Mouse (Mus musculus) G1E (cell line): ENCODE measurements around the gene Vgf. TPM values are rescaled to one million over a fixed set of nuclear protein-coding genes. Genes with fewer than 3 reads are reported as not detected.

Experiments used
- ATAC-seq: 2 replicates; pipeline ENCODE4 v1.8.0; 2016; ENCODE audit warnings: mild to moderate bottlenecking; ENCODE audit not compliant: insufficient number of reproducible peaks, poor library complexity, low FRiP score, severe bottlenecking; ENCODE audit errors: extremely low read depth
- DNase-seq: peaks from one replicate; pipeline ENCODE4 v3.0.0; 2012; ENCODE audit warnings: low spot score
- H3K27me3 ChIP-seq: 2 replicates; pipeline ENCODE4 v1.6.1; 2012; ENCODE audit warnings: mild to moderate bottlenecking, low read length, inconsistent platforms; ENCODE audit not compliant: insufficient read depth
- H3K36me3 ChIP-seq: replicated peaks from 2 replicates; pipeline ENCODE3; 2012; ENCODE audit warnings: mild to moderate bottlenecking, inconsistent platforms
- H3K4me1 ChIP-seq: 2 replicates; pipeline ENCODE4 v1.6.1; 2012; ENCODE audit warnings: low read depth, low read length, inconsistent platforms, mixed read lengths; ENCODE audit not compliant: insufficient read depth
- H3K4me3 ChIP-seq: 2 replicates; pipeline ENCODE4 v1.5.1; 2012; ENCODE audit warnings: low read depth, mild to moderate bottlenecking, inconsistent platforms, low read length, moderate library complexity, mixed read lengths
- H3K9me3 ChIP-seq: replicated peaks from 2 replicates; pipeline ENCODE4 v1.6.1; 2012; ENCODE audit warnings: inconsistent platforms
- CTCF ChIP-seq: IDR thresholded peaks from 2 replicates; pipeline ENCODE4 v1.5.1; 2012; ENCODE audit warnings: low read depth, low read length, inconsistent platforms, mixed read lengths
- GATA1 ChIP-seq: IDR thresholded peaks from 2 replicates; pipeline ENCODE4 v1.6.1; 2012; ENCODE audit warnings: borderline replicate concordance, low read length, inconsistent platforms, mixed read lengths
- GATA2 ChIP-seq: IDR thresholded peaks from 2 replicates; pipeline ENCODE4 v1.6.1; 2012; ENCODE audit warnings: low read depth, low read length, inconsistent platforms, borderline replicate concordance
- POLR2AphosphoS5 ChIP-seq: IDR thresholded peaks from 2 replicates; pipeline ENCODE4 v1.6.1; 2012; ENCODE audit warnings: low read depth, low read length, inconsistent platforms; ENCODE audit not compliant: insufficient replicate concordance
- TAL1 ChIP-seq: conservative IDR thresholded peaks from 2 replicates; pipeline ENCODE4 v1.6.1; 2012; ENCODE audit warnings: low read depth, low read length, inconsistent platforms, mixed read lengths
- polyA plus RNA-seq: library from polyadenylated mRNA; stranded (reverse); fragments of >175 nt; gene quantifications from 2 replicates; pipeline ENCODE4 v1.2.3, GENCODE M21; 2012
- total RNA-seq, 2 experiments: library from RNA; stranded (forward) in 1 of 2; stranded (reverse) in 1 of 2; fragments of 200-1000 nt in 1 of 2; fragments of >200 nt in 1 of 2; fragmentation: Nextera tagmentation in 1 of 2; gene quantifications; 2 replicates each; pipeline ENCODE4 v1.2.3; 2014 to 2017

Vgf gene
- total and polyA plus RNA-seq, 3 experiments: 0.11 to 0.59 TPM; not detected in 1

DNA sequence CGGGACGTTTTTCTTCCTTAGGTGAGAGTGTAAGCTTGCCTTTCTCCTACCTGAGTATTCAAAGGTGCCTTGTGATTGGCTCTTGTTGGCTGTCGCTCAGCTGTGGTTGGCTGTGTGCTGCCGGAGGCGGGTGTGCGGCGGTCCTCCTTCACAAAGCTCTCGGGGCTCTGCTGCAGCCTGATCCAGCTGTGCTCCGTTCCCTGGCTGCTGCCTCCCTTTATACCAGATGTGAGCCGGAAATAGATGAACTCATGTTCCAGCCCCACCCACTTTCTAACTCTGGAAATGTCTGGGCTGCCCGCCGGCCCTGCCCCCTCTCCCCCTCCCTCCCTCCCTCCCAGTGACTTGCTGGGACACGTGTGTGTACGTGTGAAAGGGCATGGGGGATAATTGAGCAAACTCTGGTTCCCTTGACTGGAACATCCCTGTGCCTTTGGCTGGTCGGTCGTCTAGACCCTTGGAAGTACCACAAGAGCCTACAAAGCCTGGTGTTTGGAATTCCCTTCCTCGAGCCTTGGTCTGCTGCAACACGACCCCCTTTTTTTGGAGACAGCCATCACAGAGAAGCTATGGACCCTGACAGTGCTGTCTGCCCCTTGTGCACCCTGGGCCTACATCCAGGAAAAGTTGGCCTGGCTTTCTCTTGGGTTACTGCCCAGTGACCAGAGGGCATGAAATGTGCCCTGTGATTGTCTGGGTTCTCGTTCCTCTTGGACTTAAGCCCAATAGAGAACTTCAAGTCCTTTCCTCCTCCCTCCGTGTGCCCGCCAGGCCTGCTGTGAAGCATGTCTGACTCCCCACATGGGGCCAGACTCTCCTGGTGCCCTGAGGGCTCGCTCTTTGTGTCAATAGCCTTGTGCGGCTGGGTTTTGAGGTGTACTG is 46.1 kb downstream of the Vgf start, which contains the start of gene Serpine1:
TSS of gene Serpine1 (minus strand) at position 190 of the 882 bp plus-strand sequence.
- Histone ChIP-seq H3K36me3 (peaks cover 12% of the 10 kb centered on the region), H3K27me3 (peaks cover 7% of the 10 kb centered on the region; the same call in 1 of the 2 replicates), H3K4me1 (peaks cover 60% of the 10 kb centered on the region), H3K9me3 (no peaks in the 10 kb centered on the region), H3K4me3 (peak within 1 kb of the TSS; percentile 57; the same call in 1 of the 2 replicates)
- DNase-seq: peak; percentile 82
- peak; percentile 77 for ATAC-seq
- TF ChIP-seq GATA2 (no peak), CTCF (no peak), POLR2AphosphoS5 (peak; percentile 87; the same call in 1 of the 2 replicates), GATA1 (no peak)

- H3K9me3 ChIP-seq: no peaks in the 10 kb centered on the region
- TF ChIP-seq GATA1 (no peak), TAL1 (no peak), POLR2AphosphoS5 (no peak), CTCF (no peak), GATA2 (no peak)
- H3K27me3 ChIP-seq: peaks cover 7% of the 10 kb centered on the region; the same call in 1 of the 2 replicates
- DNase-seq (no peak), ATAC-seq (no peak)
- H3K4me3 ChIP-seq: no peak overlapping the region
- H3K4me1 ChIP-seq: peaks cover 57% of the 10 kb centered on the region
- H3K36me3 ChIP-seq: peaks cover 9% of the 10 kb centered on the region
Observed at GRCm38 (mm10) chr5:137073141-137073540, 46.9 kb downstream of the Vgf start.

DNA sequence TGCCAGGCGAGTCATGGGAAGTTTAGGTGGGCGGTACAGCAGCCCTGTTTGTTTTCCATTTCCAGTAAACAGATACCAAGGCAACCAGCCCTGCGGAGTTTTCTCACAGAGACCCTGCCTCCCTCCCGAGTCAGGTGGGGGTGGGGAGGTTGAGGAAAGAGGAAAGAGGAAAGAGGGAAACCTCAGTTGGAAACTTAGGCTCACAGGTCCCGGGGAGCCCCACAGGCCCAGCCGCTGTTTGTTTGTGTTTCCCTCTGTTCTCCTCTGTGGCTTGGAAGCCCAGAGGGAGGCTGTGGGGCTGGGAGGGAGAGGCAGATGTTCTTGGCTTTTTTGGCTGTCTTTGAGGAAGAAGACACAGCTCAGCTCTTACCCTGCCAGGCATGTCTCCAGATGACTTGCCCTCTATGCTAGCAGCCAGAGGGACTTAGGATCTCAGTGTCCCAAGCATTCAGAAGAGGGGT is 48.0 kb downstream of the Vgf start:
- ATAC-seq (no peak), DNase-seq (no peak)
- Histone ChIP-seq H3K9me3 (no peaks in the 10 kb centered on the region), H3K4me1 (peaks cover 48% of the 10 kb centered on the region), H3K36me3 (peaks cover 6% of the 10 kb centered on the region), H3K4me3 (no peak overlapping the region), H3K27me3 (peaks cover 7% of the 10 kb centered on the region; the same call in 1 of the 2 replicates)
- no peak for TF ChIP-seq GATA1
- TF ChIP-seq POLR2AphosphoS5: no peak
- TF ChIP-seq TAL1: no peak
- TF ChIP-seq GATA2: no peak
- no peak for TF ChIP-seq CTCF

- no peaks in the 10 kb centered on the region for H3K36me3 ChIP-seq
- ATAC-seq (no peak), DNase-seq (no peak)
- H3K27me3 ChIP-seq: peaks cover 3% of the 10 kb centered on the region; the same call in 1 of the 2 replicates
- no peak for TF ChIP-seq GATA2
- no peak for TF ChIP-seq GATA1
- no peak for TF ChIP-seq TAL1
- TF ChIP-seq CTCF: no peak
- no peak for TF ChIP-seq POLR2AphosphoS5
- H3K4me1 ChIP-seq: peaks cover 55% of the 10 kb centered on the region
- no peaks in the 10 kb centered on the region for H3K9me3 ChIP-seq
- H3K4me3 ChIP-seq: no peak overlapping the region; the same call in 1 of the 2 replicates
Observed at GRCm38 (mm10) chr5:137075726-137076125, 49.5 kb downstream of the Vgf start.

DNA sequence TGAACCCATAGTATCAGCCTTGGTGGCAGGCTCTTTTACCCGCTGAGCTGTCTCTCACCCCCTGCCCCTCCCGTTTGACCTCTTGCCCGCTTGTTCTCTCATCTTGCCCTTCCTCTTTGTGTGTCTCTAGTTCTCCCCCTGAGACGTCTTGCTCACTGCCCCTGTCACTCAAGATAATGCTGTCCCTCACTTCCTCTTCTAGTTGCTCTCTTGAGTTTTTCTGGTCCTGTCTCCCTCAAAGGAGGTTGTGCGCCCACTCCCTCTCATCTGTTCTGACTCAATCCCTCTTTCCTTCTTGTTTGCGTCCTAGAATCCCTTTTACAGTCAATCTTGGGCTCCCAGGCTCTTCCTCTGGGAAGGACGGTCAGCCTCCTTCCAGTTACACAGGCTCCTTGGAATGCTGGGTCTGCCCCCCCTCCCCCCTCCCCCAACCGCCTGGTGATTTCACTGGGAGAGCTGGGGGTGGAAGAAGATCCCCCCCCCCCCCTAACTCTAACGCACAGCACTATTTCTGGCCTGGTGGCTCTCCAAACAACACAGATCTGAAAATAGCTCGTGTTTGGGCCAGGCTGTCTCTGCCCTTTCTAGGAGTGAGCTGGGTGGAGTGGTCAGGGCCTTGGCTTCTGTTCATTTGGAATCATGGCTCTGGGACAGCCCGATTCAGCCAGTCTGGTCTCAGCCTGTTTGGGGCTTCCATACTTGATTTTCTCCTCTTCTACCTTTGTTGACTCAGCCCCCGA is 50.2 kb downstream of the Vgf start:
- Histone ChIP-seq H3K36me3 (no peaks in the 10 kb centered on the region), H3K9me3 (no peaks in the 10 kb centered on the region), H3K27me3 (no peaks in the 10 kb centered on the region), H3K4me3 (no peak overlapping the region; the same call in 1 of the 2 replicates), H3K4me1 (peaks cover 59% of the 10 kb centered on the region)
- DNase-seq (peak; percentile 80), ATAC-seq (peak; percentile 54; the same call in 1 of the 2 replicates)
- TF ChIP-seq POLR2AphosphoS5: no peak
- no peak for TF ChIP-seq GATA1
- no peak for TF ChIP-seq TAL1
- no peak for TF ChIP-seq CTCF

- Histone ChIP-seq H3K4me1 (peaks cover 53% of the 10 kb centered on the region), H3K36me3 (no peaks in the 10 kb centered on the region), H3K9me3 (no peaks in the 10 kb centered on the region), H3K27me3 (no peaks in the 10 kb centered on the region), H3K4me3 (no peak overlapping the region)
- no peak for TF ChIP-seq CTCF
- no peak for TF ChIP-seq GATA2
- no peak for TF ChIP-seq GATA1
- no peak for TF ChIP-seq POLR2AphosphoS5
- TF ChIP-seq TAL1: no peak
- no peak for ATAC-seq
- DNase-seq: no peak
Observed at GRCm38 (mm10) chr5:137077187-137077586, 51.0 kb downstream of the Vgf start.
